Mouse (Mus musculus) intestine, postnatal 0 days (tissue): Measurements from ENCODE around the gene Rab7b. TPM values are rescaled to one million over a fixed set of nuclear protein-coding genes. Genes with fewer than 3 reads are reported as not detected.

Experiments
- ATAC-seq: fragments of 200-750 bp; cut with Nextera tagmentation; 2 replicates; pipeline ENCODE4 v1.8.0; 2017; ENCODE audit warnings: mild to moderate bottlenecking, moderate TSS enrichment, moderate library complexity
- H3K27ac ChIP-seq: fragments of 300-500 bp; sonication (generic); 2 replicates; pipeline ENCODE4 v1.5.1; 2014; ENCODE audit warnings: mild to moderate bottlenecking, low read depth, low read length, moderate library complexity
- H3K27me3 ChIP-seq: fragments of 300-500 bp; sonication (generic); replicated peaks from 2 replicates; pipeline ENCODE4 v1.6.1; 2014; ENCODE audit warnings: low read length, mixed read lengths; ENCODE audit not compliant: control insufficient read depth, insufficient read depth
- H3K36me3 ChIP-seq: fragments of 300-500 bp; sonication (generic); 2 replicates; pipeline ENCODE4 v1.6.1; 2014; ENCODE audit warnings: mild to moderate bottlenecking, moderate library complexity; ENCODE audit not compliant: control insufficient read depth, insufficient read depth
- H3K4me1 ChIP-seq: fragments of 300-500 bp; sonication (generic); replicated peaks from 2 replicates; pipeline ENCODE4 v1.6.1; 2014; ENCODE audit warnings: antibody characterized with exemption, low read length, mixed read lengths; ENCODE audit not compliant: control insufficient read depth, insufficient read depth
- H3K4me2 ChIP-seq: fragments of 300-500 bp; sonication (generic); replicated peaks from 2 replicates; pipeline ENCODE4 v1.6.1; 2014; ENCODE audit warnings: low read depth, mild to moderate bottlenecking, moderate library complexity
- H3K4me3 ChIP-seq: fragments of 300-500 bp; sonication (generic); 2 replicates; pipeline ENCODE4 v1.5.1; 2014; ENCODE audit warnings: low read depth, low read length
- H3K9ac ChIP-seq: fragments of 300-500 bp; sonication (generic); 2 replicates; pipeline ENCODE4 v1.6.1; 2014; ENCODE audit warnings: mild to moderate bottlenecking, low read depth, low read length
- H3K9me3 ChIP-seq: fragments of 300-500 bp; sonication (generic); 2 replicates; pipeline ENCODE4 v1.6.1; 2016; ENCODE audit warnings: mixed run types; ENCODE audit not compliant: control insufficient read depth
- CTCF ChIP-seq: sonication (generic); IDR thresholded peaks from 2 replicates; pipeline ENCODE4 v1.5.1; 2016; ENCODE audit warnings: low read depth, mild to moderate bottlenecking, control low read depth, antibody characterized with exemption, moderate library complexity
- WGBS: fragments of 180-500 bp; shearing (Covaris S2); extraction: QIAGEN DNeasy Blood & Tissue Kit; methylation state at CpG from one replicate; pipeline ENCODE4 v1.1.7; 2014; 5-methylcytosine and 5-hydroxymethylcytosine counted together
- polyA plus RNA-seq: library from polyadenylated mRNA; unstranded; fragments of >200 nt; fragmentation: Nextera tagmentation; extraction: Ambion mirVana; gene quantifications from 2 replicates; pipeline ENCODE4 v1.2.1, GENCODE M21; 2015

Gene Rab7b
- polyA plus RNA-seq, 1 experiment from 2014 or later, result 3.3 TPM

- peak; percentile 41; the same call in 1 of the 2 replicates for ATAC-seq
- Histone ChIP-seq H3K4me1 (no peaks in the 10 kb centered on the region), H3K36me3 (no peaks in the 10 kb centered on the region), H3K4me2 (no peak overlapping the region), H3K9me3 (no peaks in the 10 kb centered on the region), H3K27ac (no peak overlapping the region), H3K4me3 (no peak overlapping the region), H3K9ac (no peak overlapping the region), H3K27me3 (no peaks in the 10 kb centered on the region)
- 38% methylated on average over 2 of the region's 2 CpGs for WGBS
- TF ChIP-seq CTCF, result peak; percentile 90
Observed at GRCm38 (mm10) chr1:131712386-131712785, 23.9 kb downstream of the Rab7b start.

- ATAC-seq, result no peak
- Histone ChIP-seq H3K27ac (no peak overlapping the region), H3K4me2 (no peak overlapping the region), H3K4me1 (no peaks in the 10 kb centered on the region), H3K4me3 (no peak overlapping the region), H3K9ac (no peak overlapping the region), H3K9me3 (no peaks in the 10 kb centered on the region), H3K36me3 (no peaks in the 10 kb centered on the region), H3K27me3 (no peaks in the 10 kb centered on the region)
- WGBS, result 79% methylated on average over 20 of the region's 20 CpGs
- 0 out of 2 replicates have a peak, but pooled peaks have one; percentile 7 for TF ChIP-seq CTCF
Observed at GRCm38 (mm10) chr1:131714388-131715337, 26.2 kb downstream of the Rab7b start.

GRCm38 (mm10) chr1:131718952-131719694, 30.6 kb downstream of the Rab7b start:
- no peaks in the 10 kb centered on the region for H3K9me3 ChIP-seq
- no peak for TF ChIP-seq CTCF
- no peaks in the 10 kb centered on the region for H3K4me1 ChIP-seq
- no peak overlapping the region for H3K9ac ChIP-seq
- H3K4me3 ChIP-seq, result no peak overlapping the region
- H3K27me3 ChIP-seq, result no peaks in the 10 kb centered on the region
- no peak for ATAC-seq
- no peaks in the 10 kb centered on the region for H3K36me3 ChIP-seq
- no peak overlapping the region for H3K4me2 ChIP-seq
- 69% methylated on average over 16 of the region's 16 CpGs for WGBS
- no peak overlapping the region for H3K27ac ChIP-seq

GRCm38 (mm10) chr1:131721989-131722388, 33.5 kb downstream of the Rab7b start:
- ATAC-seq, result no peak

GRCm38 (mm10) chr1:131723549-131723948, 35.1 kb downstream of the Rab7b start:
- Histone ChIP-seq H3K27ac (no peak overlapping the region), H3K4me3 (no peak overlapping the region), H3K36me3 (no peaks in the 10 kb centered on the region), H3K9ac (no peak overlapping the region), H3K9me3 (no peaks in the 10 kb centered on the region), H3K4me1 (no peaks in the 10 kb centered on the region), H3K27me3 (no peaks in the 10 kb centered on the region), H3K4me2 (no peak overlapping the region)
- WGBS, result 79% methylated on average over 4 of the region's 4 CpGs
- no peak for TF ChIP-seq CTCF
- no peak for ATAC-seq

More at GRCm38 (mm10) chr1:131721989-131722388, 33.5 kb downstream of the Rab7b start:
- 76% methylated on average over 3 of the region's 3 CpGs for WGBS
- no peak for TF ChIP-seq CTCF
- Histone ChIP-seq H3K9ac (no peak overlapping the region), H3K4me1 (no peaks in the 10 kb centered on the region), H3K27ac (no peak overlapping the region), H3K27me3 (no peaks in the 10 kb centered on the region), H3K4me2 (no peak overlapping the region), H3K36me3 (no peaks in the 10 kb centered on the region), H3K9me3 (no peaks in the 10 kb centered on the region), H3K4me3 (no peak overlapping the region)

GRCm38 (mm10) chr1:131726586-131726985, 38.1 kb downstream of the Rab7b start:
- no peaks in the 10 kb centered on the region for H3K36me3 ChIP-seq
- no peaks in the 10 kb centered on the region for H3K27me3 ChIP-seq
- TF ChIP-seq CTCF, result no peak
- 53% methylated on average over 6 of the region's 6 CpGs for WGBS
- no peak overlapping the region for H3K27ac ChIP-seq
- H3K9ac ChIP-seq, result no peak overlapping the region
- no peak overlapping the region for H3K4me3 ChIP-seq
- no peaks in the 10 kb centered on the region for H3K9me3 ChIP-seq
- no peak for ATAC-seq
- H3K4me2 ChIP-seq, result no peak overlapping the region
- H3K4me1 ChIP-seq, result no peaks in the 10 kb centered on the region
